Mouse (Mus musculus): Measurements from ENCODE around the gene Mcrip2.

DNA sequence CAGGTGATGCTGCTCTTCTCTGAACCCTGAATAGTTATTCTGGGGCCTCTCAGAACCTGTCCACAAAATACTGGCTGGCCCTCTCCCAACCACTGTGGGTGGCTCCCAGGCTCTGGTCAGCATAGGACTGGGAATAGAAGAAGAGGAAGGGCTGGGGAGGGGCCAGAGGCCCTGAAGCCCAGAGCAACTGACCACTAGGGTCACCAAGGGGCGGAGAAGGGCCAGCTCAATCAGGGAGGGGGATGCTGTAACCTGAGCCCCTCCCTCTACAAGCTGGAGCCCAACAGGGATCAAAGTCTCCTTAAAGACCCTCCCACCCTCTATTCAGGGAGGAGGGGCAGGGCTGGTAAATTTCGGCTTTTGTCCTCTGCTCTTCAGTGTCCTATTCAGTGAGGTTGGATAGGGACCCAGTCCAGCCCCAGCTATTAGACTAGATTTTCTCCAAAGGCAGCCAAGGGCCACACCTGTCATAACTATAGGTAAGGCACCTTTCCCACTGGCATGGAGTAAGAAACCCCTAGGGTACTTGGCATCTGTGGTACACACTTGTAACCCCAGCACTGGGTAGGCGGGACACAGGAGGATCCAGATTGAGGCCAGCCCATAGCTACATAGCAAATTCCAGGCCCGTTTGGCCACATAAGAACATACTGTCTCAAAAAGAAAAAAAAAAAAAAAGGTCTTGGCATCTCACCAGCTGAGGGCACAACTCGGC is 11.8 kb upstream of the Mcrip2 start, which contains the start of gene Wfikkn1:
- no peak for TF ChIP-seq POLR2A (IDR thresholded peaks at IDR 0.05; ENCODE audit: control insufficient read depth, low read depth, low read length)
- TF ChIP-seq CTCF (IDR thresholded peaks at IDR 0.05; ENCODE audit: control insufficient read depth, insufficient read depth, insufficient replicate concordance, low read depth, low read length), result no peak
